8 mouse cellular contexts compared by ENCODE assay signal in genomic region chr6:116282546-116282945, GRCm38 (mm10). TPM values are rescaled to one million over a fixed set of nuclear protein-coding genes. Genes with fewer than 3 reads are reported as not detected.
DNase-seq lines count a peak whose midpoint lies in the region; ATAC-seq and TF ChIP-seq lines count a peak whose summit lies in the region.

No protein-coding gene starts in this region.

- no peak for TF ChIP-seq POLR2A in small intestine, adult 2 months (IDR thresholded peaks at IDR 0.05; ENCODE audit: low read depth, low read length)

- H3K4me2 ChIP-seq in kidney, embryonic 16.5 days (replicated peaks; ENCODE audit: low read depth, low read length) = no peak overlapping the region

- peak; percentile 45; the same call in 1 of the 2 replicates for TF ChIP-seq CTCF in small intestine, adult 2 months (IDR thresholded peaks at IDR 0.05; ENCODE audit: extremely low read depth, insufficient read length, insufficient replicate concordance, low read depth, low read length)

- peaks cover 4% of the 10 kb centered on the region for H3K4me1 ChIP-seq in kidney, embryonic 16.5 days (ENCODE audit: insufficient read depth, low read length)
- H3K4me1 ChIP-seq in small intestine, adult 2 months (ENCODE audit: control insufficient read depth, insufficient read depth, insufficient read length, low read length) = peaks cover 5% of the 10 kb centered on the region; the same call in 1 of the 2 replicates

- no peak overlapping the region for H3K4me3 ChIP-seq in kidney, embryonic 16.5 days (ENCODE audit: low read length)
- H3K4me3 ChIP-seq in small intestine, adult 2 months (ENCODE audit: low read depth, low read length) = no peak overlapping the region

- 57% methylated on average over 4 of the region's 4 CpGs for WGBS in kidney, embryonic 16.5 days
- WGBS in small intestine, adult 2 months = 49% methylated on average over 4 of the region's 4 CpGs

- no peaks in the 10 kb centered on the region for H3K36me3 ChIP-seq in kidney, embryonic 16.5 days (ENCODE audit: insufficient read depth, low read length)
- H3K36me3 ChIP-seq in small intestine, adult 2 months (ENCODE audit: control insufficient read depth, insufficient read depth, low read length) = no peaks in the 10 kb centered on the region

- H3K27me3 ChIP-seq in kidney, embryonic 16.5 days (ENCODE audit: insufficient read depth, low read length) = no peaks in the 10 kb centered on the region
- no peaks in the 10 kb centered on the region for H3K27me3 ChIP-seq in small intestine, adult 2 months (ENCODE audit: control insufficient read depth, insufficient read depth, low read length)

- no peak overlapping the region for H3K9ac ChIP-seq in kidney, embryonic 16.5 days (replicated peaks; ENCODE audit: low read length)

- H3K27ac ChIP-seq in kidney, embryonic 16.5 days (ENCODE audit: low read length) = no peak overlapping the region
- no peak overlapping the region for H3K27ac ChIP-seq in small intestine, adult 2 months (ENCODE audit: insufficient read depth, low read depth, low read length)

- DNase-seq in kidney, postnatal 10 days = peak; percentile 36
- peak; percentile 71 for DNase-seq in CD4-positive, CD25-positive, alpha-beta regulatory T cell, adult 2 months (ENCODE audit: low read depth, low spot score)
- peak; percentile 27 for DNase-seq in adipocyte (ENCODE audit: low spot score)
- DNase-seq in neural tube, embryonic 10.5 days (ENCODE audit: extremely low spot score, low spot score) = no peak
- no peak for DNase-seq in heart, adult 8-10 months (ENCODE audit: low spot score)
- no peak for DNase-seq in cerebellum, adult 9-10 months

- no peak for ATAC-seq in kidney, embryonic 16.5 days (ENCODE audit: low FRiP score, low TSS enrichment)

- H3K9me3 ChIP-seq in kidney, embryonic 16.5 days (ENCODE audit: low read length) = no peaks in the 10 kb centered on the region

RNA-seq across cellular contexts. Expression of gene Zfand4, which starts 18.5 kb away (rescaled TPM):
- 5.9 and 7.1 TPM in 2 replicates for polyA plus RNA-seq in kidney, embryonic 16.5 days (2015; fragmentation: Nextera tagmentation; extraction: Ambion mirVana)
- polyA plus RNA-seq in small intestine, adult 2 months (2012; rRNA removed) = 0.05 and 0.06 TPM in 2 replicates
- 1 to 10 TPM; 2.3 to 5.8 (median 2.9) TPM for total RNA-seq in heart, adult 8-10 months (2022)

RNA-seq across cellular contexts. Expression of gene March8, which starts 55.3 kb away (rescaled TPM):
- polyA plus RNA-seq in kidney, embryonic 16.5 days (2015; fragmentation: Nextera tagmentation; extraction: Ambion mirVana) = 40.9 and 42.9 TPM in 2 replicates
- 39.1 and 65.1 TPM in 2 replicates for polyA plus RNA-seq in small intestine, adult 2 months (2012; rRNA removed)
- total RNA-seq in heart, adult 8-10 months (2022) = 10 to 100 TPM; 43.4 to 45.4 (median 44.6) TPM

Comparison
In these comparisons a context has a peak if more than half of its experiments do, and no peak if none do; other contexts are left out.
1. DNase-seq: peak in kidney, postnatal 10 days (single experiment), CD4-positive, CD25-positive, alpha-beta regulatory T cell, adult 2 months (single experiment) and adipocyte (single experiment); none in neural tube, embryonic 10.5 days (single experiment), heart, adult 8-10 months (single experiment) and cerebellum, adult 9-10 months (single experiment).